Mouse (Mus musculus): ENCODE data around the gene Mrpl53. TPM values are rescaled to one million over a fixed set of nuclear protein-coding genes. Genes with fewer than 3 reads are reported as not detected.
A peak's percentile ranks its signal among the peaks of the same experiment; 100 is the strongest.

Mrpl53 gene
- total and polyA plus RNA-seq, 2 experiments = 73.8 to 78.2 TPM

DNA sequence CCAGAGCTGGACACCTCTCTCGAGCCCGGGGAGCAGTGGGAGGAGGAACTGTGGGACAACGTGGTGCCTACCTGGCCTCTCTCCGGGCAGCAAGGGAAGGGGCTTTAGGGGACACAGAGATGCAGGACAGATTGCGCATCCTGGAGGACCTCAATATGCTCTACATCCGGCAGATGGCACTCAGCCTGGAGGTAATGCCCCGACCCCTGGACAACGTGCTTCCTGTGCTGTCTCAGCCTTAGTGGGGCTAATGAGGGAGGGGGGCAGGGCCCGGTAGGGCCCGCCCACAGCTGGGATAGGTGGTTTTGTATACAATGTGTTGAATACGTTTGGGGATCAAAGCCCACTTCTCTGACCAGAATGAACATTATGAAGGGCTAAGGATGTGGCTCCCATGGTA lies 29.2 kb downstream of the Mrpl53 start:
- TF ChIP-seq POLR2A (IDR thresholded peaks at IDR 0.05; ENCODE audit: extremely low read depth, insufficient read depth, low read length) = no peak
- TF ChIP-seq CTCF (IDR thresholded peaks at IDR 0.05; ENCODE audit: low read depth, low read length) = no peak
- no peaks in the 10 kb centered on the region for H3K27me3 ChIP-seq (ENCODE audit: control insufficient read depth, insufficient read depth, low read length)
- peak overlapping the region; percentile 79; the same call in 1 of the 2 replicates for H3K4me3 ChIP-seq (ENCODE audit: insufficient read depth, low read depth, low read length)
- peak overlapping the region; percentile 46 for H3K27ac ChIP-seq (replicated peaks; ENCODE audit: insufficient read depth, low read depth, low read length)
- peaks cover 18% of the 10 kb centered on the region for H3K4me1 ChIP-seq (ENCODE audit: control insufficient read depth, insufficient read depth, low read length)
- 7% methylated on average over 11 of the region's 11 CpGs for WGBS
- H3K36me3 ChIP-seq (ENCODE audit: control insufficient read depth, insufficient read depth, low read length) = no peaks in the 10 kb centered on the region
- H3K9ac ChIP-seq (ENCODE audit: low read depth, low read length) = peak overlapping the region; percentile 54
- no peak for DNase-seq (ENCODE audit: extremely low read depth, low read depth, low spot score)
- H3K79me2 ChIP-seq (ENCODE audit: control insufficient read depth, insufficient read depth, low read length) = peaks cover 2% of the 10 kb centered on the region; the same call in 1 of the 2 replicates

DNA sequence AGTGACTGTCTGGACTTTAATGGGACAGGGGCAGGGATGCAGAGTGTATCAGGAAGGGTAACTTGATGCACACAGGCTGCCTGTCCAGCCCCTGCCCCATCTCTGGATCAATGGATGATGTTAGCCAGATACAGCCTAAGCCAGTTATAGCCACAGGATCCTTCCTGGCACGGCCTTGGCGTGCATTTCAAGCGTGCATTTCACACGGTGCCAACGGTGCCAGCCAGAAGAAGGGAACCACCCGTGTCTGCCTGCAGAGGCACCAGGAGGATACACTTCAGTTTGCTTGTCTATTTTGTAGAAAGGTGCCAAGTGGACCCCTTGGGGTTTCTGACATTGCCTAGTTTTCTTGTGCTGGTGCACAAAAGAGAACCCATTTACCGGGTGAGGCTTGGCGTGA lies 31.2 kb downstream of the Mrpl53 start:
- Histone ChIP-seq H3K27ac (replicated peaks; ENCODE audit: insufficient read depth, low read depth, low read length) (no peak overlapping the region), H3K79me2 (ENCODE audit: control insufficient read depth, insufficient read depth, low read length) (peaks cover 2% of the 10 kb centered on the region; the same call in 1 of the 2 replicates), H3K4me3 (ENCODE audit: insufficient read depth, low read depth, low read length) (no peak overlapping the region), H3K9ac (ENCODE audit: low read depth, low read length) (no peak overlapping the region), H3K36me3 (ENCODE audit: control insufficient read depth, insufficient read depth, low read length) (no peaks in the 10 kb centered on the region), H3K27me3 (ENCODE audit: control insufficient read depth, insufficient read depth, low read length) (no peaks in the 10 kb centered on the region), H3K4me1 (ENCODE audit: control insufficient read depth, insufficient read depth, low read length) (peaks cover 12% of the 10 kb centered on the region)
- DNase-seq (ENCODE audit: extremely low read depth, low read depth, low spot score) = no peak
- WGBS = 96% methylated on average over 8 of the region's 8 CpGs
- TF ChIP-seq CTCF (IDR thresholded peaks at IDR 0.05; ENCODE audit: low read depth, low read length) (no peak), POLR2A (IDR thresholded peaks at IDR 0.05; ENCODE audit: extremely low read depth, insufficient read depth, low read length) (no peak)

DNA sequence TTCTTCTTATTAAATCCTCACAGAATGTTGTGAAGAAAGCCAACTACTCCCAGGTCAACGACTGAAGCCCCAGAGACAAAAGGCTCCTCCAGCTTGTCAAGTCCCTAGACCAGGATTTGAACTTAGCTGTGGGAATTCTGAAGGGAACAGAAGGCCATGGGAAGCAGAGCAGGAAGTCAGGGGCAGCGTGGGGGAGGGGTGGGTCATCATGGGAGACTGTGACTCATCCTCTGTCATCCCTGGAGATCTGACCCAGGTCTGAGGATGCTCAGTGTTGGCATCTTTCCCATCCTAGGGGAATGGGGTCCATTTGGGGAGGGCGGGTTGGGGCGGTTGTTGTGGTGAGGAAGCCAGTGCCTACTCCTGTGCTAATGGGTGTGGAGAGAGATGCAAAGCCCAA lies 32.8 kb downstream of the Mrpl53 start:
- no peak overlapping the region for H3K9ac ChIP-seq (ENCODE audit: low read depth, low read length)
- H3K79me2 ChIP-seq (ENCODE audit: control insufficient read depth, insufficient read depth, low read length) = peaks cover 2% of the 10 kb centered on the region; the same call in 1 of the 2 replicates
- peaks cover 7% of the 10 kb centered on the region for H3K4me1 ChIP-seq (ENCODE audit: control insufficient read depth, insufficient read depth, low read length)
- no peaks in the 10 kb centered on the region for H3K27me3 ChIP-seq (ENCODE audit: control insufficient read depth, insufficient read depth, low read length)
- no peak overlapping the region for H3K4me3 ChIP-seq (ENCODE audit: insufficient read depth, low read depth, low read length)
- H3K27ac ChIP-seq (replicated peaks; ENCODE audit: insufficient read depth, low read depth, low read length) = no peak overlapping the region
- H3K36me3 ChIP-seq (ENCODE audit: control insufficient read depth, insufficient read depth, low read length) = no peaks in the 10 kb centered on the region
- TF ChIP-seq CTCF (IDR thresholded peaks at IDR 0.05; ENCODE audit: low read depth, low read length) (no peak), POLR2A (IDR thresholded peaks at IDR 0.05; ENCODE audit: extremely low read depth, insufficient read depth, low read length) (no peak)
- WGBS = 73% methylated on average over 4 of the region's 4 CpGs
- no peak for DNase-seq (ENCODE audit: extremely low read depth, low read depth, low spot score)

DNA sequence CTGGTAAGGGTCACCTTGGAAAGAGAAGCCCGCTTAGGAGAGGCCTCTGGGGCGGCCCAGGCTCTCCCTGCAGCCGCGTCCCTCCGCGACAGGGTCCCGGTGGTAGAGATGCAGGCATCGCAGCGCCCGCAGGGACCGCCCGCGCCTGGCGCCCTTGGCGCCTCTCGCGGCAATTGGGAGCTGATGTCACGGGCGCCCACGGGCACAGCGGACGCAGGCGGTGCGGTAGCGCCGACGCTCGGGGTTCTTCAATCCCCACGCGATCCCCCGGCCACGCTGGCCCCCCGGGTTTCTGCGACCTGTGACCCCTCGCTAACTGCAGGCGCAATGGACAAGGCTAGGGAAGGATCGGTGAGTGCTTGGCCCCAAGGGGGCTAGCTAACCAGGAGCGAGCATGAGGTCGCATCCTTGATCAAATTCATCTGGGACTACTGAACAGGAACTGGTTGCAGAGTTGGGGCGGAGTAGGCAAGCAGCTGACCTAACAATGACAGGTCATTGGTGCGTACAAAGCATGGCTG lies 33.4 kb downstream of the Mrpl53 start:
- Histone ChIP-seq H3K9ac (ENCODE audit: low read depth, low read length) (no peak overlapping the region), H3K79me2 (ENCODE audit: control insufficient read depth, insufficient read depth, low read length) (peaks cover 2% of the 10 kb centered on the region; the same call in 1 of the 2 replicates), H3K36me3 (ENCODE audit: control insufficient read depth, insufficient read depth, low read length) (no peaks in the 10 kb centered on the region), H3K4me1 (ENCODE audit: control insufficient read depth, insufficient read depth, low read length) (peaks cover 7% of the 10 kb centered on the region), H3K4me3 (ENCODE audit: insufficient read depth, low read depth, low read length) (no peak overlapping the region), H3K27ac (replicated peaks; ENCODE audit: insufficient read depth, low read depth, low read length) (no peak overlapping the region), H3K27me3 (ENCODE audit: control insufficient read depth, insufficient read depth, low read length) (no peaks in the 10 kb centered on the region)
- TF ChIP-seq POLR2A (IDR thresholded peaks at IDR 0.05; ENCODE audit: extremely low read depth, insufficient read depth, low read length) = no peak
- TF ChIP-seq CTCF (IDR thresholded peaks at IDR 0.05; ENCODE audit: low read depth, low read length) = no peak
- DNase-seq (ENCODE audit: extremely low read depth, low read depth, low spot score) = no peak
- 70% methylated on average over 41 of the region's 41 CpGs for WGBS

DNA sequence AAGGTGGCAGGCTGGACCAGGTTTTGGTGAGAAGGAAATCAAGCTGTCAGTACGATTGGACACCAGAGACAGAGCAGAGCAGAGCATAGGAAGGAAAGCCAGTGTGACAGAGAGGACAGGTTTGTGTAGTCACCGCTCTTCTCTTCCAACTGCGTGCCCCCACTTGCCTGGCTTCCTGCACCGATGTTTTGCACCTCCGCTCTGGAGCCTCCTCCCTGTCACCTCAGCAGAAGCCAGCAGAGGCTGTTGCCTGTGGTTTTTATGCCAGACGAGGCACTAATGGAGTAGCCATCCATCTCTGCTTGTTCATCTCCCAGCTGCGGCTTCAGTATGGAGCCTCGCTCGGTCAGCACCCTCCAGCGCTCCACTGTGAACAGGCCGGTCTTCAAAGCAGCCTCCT lies 34.0 kb downstream of the Mrpl53 start:
- Histone ChIP-seq H3K4me1 (ENCODE audit: control insufficient read depth, insufficient read depth, low read length) (peaks cover 5% of the 10 kb centered on the region), H3K9ac (ENCODE audit: low read depth, low read length) (no peak overlapping the region), H3K4me3 (ENCODE audit: insufficient read depth, low read depth, low read length) (no peak overlapping the region), H3K79me2 (ENCODE audit: control insufficient read depth, insufficient read depth, low read length) (peaks cover 2% of the 10 kb centered on the region; the same call in 1 of the 2 replicates), H3K27ac (replicated peaks; ENCODE audit: insufficient read depth, low read depth, low read length) (no peak overlapping the region), H3K36me3 (ENCODE audit: control insufficient read depth, insufficient read depth, low read length) (no peaks in the 10 kb centered on the region), H3K27me3 (ENCODE audit: control insufficient read depth, insufficient read depth, low read length) (no peaks in the 10 kb centered on the region)
- no peak for DNase-seq (ENCODE audit: extremely low read depth, low read depth, low spot score)
- WGBS = 91% methylated on average over 11 of the region's 11 CpGs
- TF ChIP-seq CTCF (IDR thresholded peaks at IDR 0.05; ENCODE audit: low read depth, low read length) (no peak), POLR2A (IDR thresholded peaks at IDR 0.05; ENCODE audit: extremely low read depth, insufficient read depth, low read length) (no peak)

DNA sequence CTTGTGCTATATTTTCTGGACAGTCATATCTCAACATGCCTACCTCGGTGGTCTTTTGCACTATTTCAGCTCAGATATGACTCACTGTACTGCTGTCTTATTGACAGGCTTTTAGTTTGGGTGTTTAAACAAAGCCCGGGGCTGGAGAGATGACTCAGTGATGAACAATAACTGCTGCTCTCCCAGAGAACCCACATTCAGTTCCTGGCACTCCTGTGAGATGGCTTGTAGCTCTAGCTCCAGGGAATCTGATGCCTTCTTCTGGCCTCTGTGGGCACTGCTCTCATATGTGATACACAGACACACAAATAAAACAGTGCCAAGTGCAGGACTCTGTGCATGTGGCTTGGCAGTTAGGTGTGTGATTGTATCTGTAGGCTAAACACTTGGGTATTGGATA lies 36.4 kb downstream of the Mrpl53 start:
- 71% methylated on average over 2 of the region's 2 CpGs for WGBS
- TF ChIP-seq CTCF (IDR thresholded peaks at IDR 0.05; ENCODE audit: low read depth, low read length) = no peak
- TF ChIP-seq POLR2A (IDR thresholded peaks at IDR 0.05; ENCODE audit: extremely low read depth, insufficient read depth, low read length) = no peak
- Histone ChIP-seq H3K4me1 (ENCODE audit: control insufficient read depth, insufficient read depth, low read length) (no peaks in the 10 kb centered on the region), H3K36me3 (ENCODE audit: control insufficient read depth, insufficient read depth, low read length) (no peaks in the 10 kb centered on the region), H3K27ac (replicated peaks; ENCODE audit: insufficient read depth, low read depth, low read length) (no peak overlapping the region), H3K27me3 (ENCODE audit: control insufficient read depth, insufficient read depth, low read length) (no peaks in the 10 kb centered on the region), H3K79me2 (ENCODE audit: control insufficient read depth, insufficient read depth, low read length) (no peaks in the 10 kb centered on the region), H3K4me3 (ENCODE audit: insufficient read depth, low read depth, low read length) (no peak overlapping the region), H3K9ac (ENCODE audit: low read depth, low read length) (no peak overlapping the region)
- no peak for DNase-seq (ENCODE audit: extremely low read depth, low read depth, low spot score)
